Mouse (Mus musculus) G1E (cell line): Measurements from ENCODE around the gene Ranbp10.

Experiments
- CTCF ChIP-seq: IDR thresholded peaks from 2 replicates; pipeline ENCODE4 v1.5.1; 2012; ENCODE audit warnings: low read depth, low read length, inconsistent platforms, mixed read lengths
- GATA1 ChIP-seq: IDR thresholded peaks from 2 replicates; pipeline ENCODE4 v1.6.1; 2012; ENCODE audit warnings: borderline replicate concordance, low read length, inconsistent platforms, mixed read lengths
- GATA2 ChIP-seq: IDR thresholded peaks from 2 replicates; pipeline ENCODE4 v1.6.1; 2012; ENCODE audit warnings: low read depth, low read length, inconsistent platforms, borderline replicate concordance

DNA sequence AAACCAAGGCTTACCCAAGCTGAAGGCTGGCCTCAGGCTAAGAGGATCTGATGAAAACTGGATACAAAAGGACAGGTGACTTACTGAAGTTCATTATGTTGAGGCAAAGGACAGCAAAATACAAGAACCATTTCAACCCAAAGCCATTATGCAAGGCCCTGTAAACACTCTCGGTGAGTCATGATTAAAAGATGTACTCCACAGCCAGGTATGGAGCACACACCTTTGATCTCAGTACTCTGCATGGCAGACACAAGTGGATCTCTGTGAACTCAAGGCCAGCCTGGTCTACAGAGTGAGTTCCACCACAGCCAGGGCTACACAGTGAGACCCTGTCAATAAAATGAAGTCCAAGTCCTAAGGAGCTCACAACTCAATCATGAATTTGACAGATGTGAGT, 31.4 kb downstream of the Ranbp10 start:
- TF ChIP-seq CTCF (no peak), GATA1 (no peak), GATA2 (no peak)
